Mouse (Mus musculus): ENCODE results near the gene Sdk2.
A peak's percentile ranks its signal among the peaks of the same experiment; 100 is the strongest.

Sdk2 gene

GRCm38 (mm10) chr11:113758851-113759250 is 308.0 kb downstream of the Sdk2 start:
- DNase-seq = no peak

- DNase-seq = no peak
These were observed 310.3 kb downstream of the Sdk2 start for GRCm38 (mm10) chr11:113756578-113756977.

GRCm38 (mm10) chr11:113755878-113756277 is 311.0 kb downstream of the Sdk2 start:
- no peak for DNase-seq

- DNase-seq = no peak
These were observed 312.0 kb downstream of the Sdk2 start for GRCm38 (mm10) chr11:113754845-113755244.

GRCm38 (mm10) chr11:113752685-113753430 is 314.0 kb downstream of the Sdk2 start:
- DNase-seq = no peak

GRCm38 (mm10) chr11:113752158-113752661 is 314.6 kb downstream of the Sdk2 start:
- DNase-seq = peak; percentile 39 to 48

GRCm38 (mm10) chr11:113751484-113752084 is 315.3 kb downstream of the Sdk2 start, which contains the start of gene Cdc42ep4:
Gene Cdc42ep4, minus strand, starts transcription at chr11:113751881.
- peak; percentile 78 to 79 for DNase-seq

GRCm38 (mm10) chr11:113750571-113751483 is 316.0 kb downstream of the Sdk2 start:
- DNase-seq = peak; percentile 66 to 71

GRCm38 (mm10) chr11:113749749-113750351 is 317.0 kb downstream of the Sdk2 start:
- no peak for DNase-seq

GRCm38 (mm10) chr11:113748797-113749521 is 317.9 kb downstream of the Sdk2 start:
- DNase-seq = no peak

GRCm38 (mm10) chr11:113747725-113748380 is 319.0 kb downstream of the Sdk2 start:
- DNase-seq = no peak

GRCm38 (mm10) chr11:113747056-113747455 is 319.8 kb downstream of the Sdk2 start:
- no peak for DNase-seq

GRCm38 (mm10) chr11:113745961-113746360 is 320.9 kb downstream of the Sdk2 start:
- no peak for DNase-seq

GRCm38 (mm10) chr11:113742998-113743397 is 323.8 kb downstream of the Sdk2 start:
- DNase-seq = peak; percentile 41 to 46

- no peak for DNase-seq
These were observed 326.7 kb downstream of the Sdk2 start for GRCm38 (mm10) chr11:113740100-113740499.

GRCm38 (mm10) chr11:113739213-113739612 is 327.6 kb downstream of the Sdk2 start:
- DNase-seq = no peak

GRCm38 (mm10) chr11:113737912-113738311 is 328.9 kb downstream of the Sdk2 start:
- peak in 1 of 2 experiments; percentile 12 for DNase-seq

GRCm38 (mm10) chr11:113737553-113737854 is 329.3 kb downstream of the Sdk2 start:
- DNase-seq = no peak

GRCm38 (mm10) chr11:113736848-113737552 is 329.8 kb downstream of the Sdk2 start:
- DNase-seq = no peak

- DNase-seq = no peak
These were observed 331.7 kb downstream of the Sdk2 start for GRCm38 (mm10) chr11:113735151-113735550.
